Mouse (Mus musculus) myocyte (in vitro differentiated cells): Measurements from ENCODE around the gene Csk. TPM values are rescaled to one million over a fixed set of nuclear protein-coding genes. Genes with fewer than 3 reads are reported as not detected.

Experiments
- H3K27me3 ChIP-seq: one replicate; pipeline ENCODE4 v1.6.1; 2011; ENCODE audit not compliant: control insufficient read depth, insufficient read depth, insufficient read length
- H3K36me3 ChIP-seq: one replicate; pipeline ENCODE4 v1.6.1; 2011; ENCODE audit not compliant: control insufficient read depth, insufficient read depth
- H3K4me2 ChIP-seq: one replicate; pipeline ENCODE4 v1.6.1; 2011; ENCODE audit warnings: low read depth, control low read depth
- H3K4me3 ChIP-seq: one replicate; pipeline ENCODE4 v1.5.1; 2011; ENCODE audit warnings: mild to moderate bottlenecking, control low read depth, moderate library complexity
- H3K79me2 ChIP-seq: one replicate; pipeline ENCODE4 v1.6.1; 2011; ENCODE audit not compliant: control insufficient read depth, insufficient read depth
- H3ac ChIP-seq: one replicate; pipeline ENCODE4 v1.6.1; 2011; ENCODE audit not compliant: control insufficient read depth, insufficient read length
- CEBPB ChIP-seq: IDR thresholded peaks from 2 replicates; pipeline ENCODE4 v1.6.1; 2011; ENCODE audit warnings: mild to moderate bottlenecking, moderate library complexity; ENCODE audit not compliant: poor library complexity, insufficient read depth, severe bottlenecking
- E2F4 ChIP-seq: IDR thresholded peaks from one replicate; pipeline ENCODE4 v1.6.1; 2011; ENCODE audit warnings: mild to moderate bottlenecking, control low read depth, moderate library complexity; ENCODE audit not compliant: insufficient read depth
- MAX ChIP-seq: IDR thresholded peaks from one replicate; pipeline ENCODE4 v1.6.1; 2011; ENCODE audit warnings: low read depth, mild to moderate bottlenecking, control low read depth
- MYOD1 ChIP-seq, 3 experiments: IDR thresholded peaks; one replicate each; pipeline ENCODE4 v1.6.1; 2011; ENCODE audit warnings: control low read depth in 2 of 3, low read depth in 2 of 3, mild to moderate bottlenecking in 2 of 3, moderate library complexity in 1 of 3; ENCODE audit not compliant: insufficient read length in 2 of 3, control insufficient read depth in 1 of 3
- MYOG ChIP-seq, 3 experiments: IDR thresholded peaks; one replicate each; pipeline ENCODE4 v1.6.1; 2011; ENCODE audit warnings: control low read depth in 2 of 3, low read depth in 2 of 3, mild to moderate bottlenecking in 2 of 3; ENCODE audit not compliant: insufficient read length in 2 of 3, control insufficient read depth in 1 of 3, insufficient read depth in 1 of 3
- POLR2A ChIP-seq: IDR thresholded peaks from one replicate; pipeline ENCODE4 v1.6.1; 2011; ENCODE audit warnings: low read depth, mild to moderate bottlenecking, control low read depth, moderate library complexity; ENCODE audit not compliant: insufficient read length
- POLR2AphosphoS2 ChIP-seq: IDR thresholded peaks from one replicate; pipeline ENCODE4 v1.6.1; 2011; ENCODE audit warnings: low read depth, control low read depth; ENCODE audit not compliant: insufficient read length
- REST ChIP-seq: IDR thresholded peaks from one replicate; pipeline ENCODE4 v1.6.1; 2011; ENCODE audit warnings: mild to moderate bottlenecking, control low read depth, moderate library complexity; ENCODE audit not compliant: insufficient read depth, insufficient read length
- SRF ChIP-seq: IDR thresholded peaks from one replicate; pipeline ENCODE4 v1.6.1; 2011; ENCODE audit warnings: low read depth; ENCODE audit not compliant: control insufficient read depth, insufficient read length
- TCF12 ChIP-seq: IDR thresholded peaks from one replicate; pipeline ENCODE4 v1.6.1; 2011; ENCODE audit warnings: mild to moderate bottlenecking, control low read depth; ENCODE audit not compliant: poor library complexity, insufficient read depth, severe bottlenecking
- TCF3 ChIP-seq: IDR thresholded peaks from one replicate; pipeline ENCODE4 v1.6.1; 2011; ENCODE audit warnings: low read depth, control low read depth; ENCODE audit not compliant: insufficient read length
- USF1 ChIP-seq: IDR thresholded peaks from one replicate; pipeline ENCODE4 v1.6.1; 2011; ENCODE audit warnings: low read depth, mild to moderate bottlenecking, control low read depth, moderate library complexity
- polyA plus RNA-seq: library from polyadenylated mRNA; unstranded; fragments of >200 nt; fragmentation: generic; extraction: Trizol; gene quantifications from one replicate; pipeline ENCODE4 v1.2.1, GENCODE M21; 2012; ENCODE audit warnings: missing spikeins

The Csk gene
- polyA plus RNA-seq, 1 experiment = 76.7 TPM

DNA sequence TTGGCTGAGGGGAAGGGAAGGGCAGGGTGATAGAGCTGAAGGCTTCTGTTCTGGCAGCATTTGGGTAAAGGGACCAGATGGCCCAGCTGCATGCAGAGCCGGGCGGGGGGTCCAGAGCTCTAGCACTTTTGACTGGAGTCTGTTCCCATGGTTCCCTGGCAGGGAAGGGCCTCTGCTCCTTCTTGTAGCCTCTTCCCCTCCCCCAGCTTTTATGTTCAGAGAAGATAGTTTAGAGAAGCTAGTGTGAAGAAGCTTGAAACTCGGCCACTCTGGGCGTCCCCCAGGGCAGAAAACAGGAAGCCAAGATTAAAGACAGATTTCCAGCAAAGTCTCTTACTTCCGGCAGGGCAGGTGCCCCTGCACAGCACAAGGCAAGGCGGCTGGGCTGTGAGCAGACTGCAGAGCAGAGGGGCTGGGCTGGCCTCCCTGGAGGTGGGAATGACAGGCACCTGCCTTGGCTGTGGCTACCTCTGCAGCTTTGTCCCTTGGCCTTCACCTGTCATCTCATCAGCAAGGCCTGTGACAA lies 2.6 kb downstream of the Csk start:
- H3K4me3 ChIP-seq = no peak overlapping the region
- no peak overlapping the region for H3ac ChIP-seq
- H3K36me3 ChIP-seq = no peaks in the 10 kb centered on the region
- H3K79me2 ChIP-seq = no peaks in the 10 kb centered on the region
- no peak for TF ChIP-seq MAX
- TF ChIP-seq MYOG (IDR thresholded peaks at IDR 0.05; ENCODE audit: control insufficient read depth in 1 of 3, insufficient read depth in 1 of 3, insufficient read length in 2 of 3, low read depth in 2 of 3) = no peak
- no peak for TF ChIP-seq MYOD1 (IDR thresholded peaks at IDR 0.05; ENCODE audit: control insufficient read depth in 1 of 3, insufficient read length in 2 of 3, low read depth in 2 of 3)
- TF ChIP-seq USF1 = no peak
- no peak for TF ChIP-seq POLR2A
- TF ChIP-seq SRF = no peak
- TF ChIP-seq POLR2AphosphoS2 = no peak
- no peak for TF ChIP-seq E2F4
- no peak for TF ChIP-seq TCF12
- TF ChIP-seq TCF3 = no peak
- TF ChIP-seq CEBPB = no peak
- TF ChIP-seq REST = no peak
- H3K4me2 ChIP-seq = no peak overlapping the region
- H3K27me3 ChIP-seq = no peaks in the 10 kb centered on the region

DNA sequence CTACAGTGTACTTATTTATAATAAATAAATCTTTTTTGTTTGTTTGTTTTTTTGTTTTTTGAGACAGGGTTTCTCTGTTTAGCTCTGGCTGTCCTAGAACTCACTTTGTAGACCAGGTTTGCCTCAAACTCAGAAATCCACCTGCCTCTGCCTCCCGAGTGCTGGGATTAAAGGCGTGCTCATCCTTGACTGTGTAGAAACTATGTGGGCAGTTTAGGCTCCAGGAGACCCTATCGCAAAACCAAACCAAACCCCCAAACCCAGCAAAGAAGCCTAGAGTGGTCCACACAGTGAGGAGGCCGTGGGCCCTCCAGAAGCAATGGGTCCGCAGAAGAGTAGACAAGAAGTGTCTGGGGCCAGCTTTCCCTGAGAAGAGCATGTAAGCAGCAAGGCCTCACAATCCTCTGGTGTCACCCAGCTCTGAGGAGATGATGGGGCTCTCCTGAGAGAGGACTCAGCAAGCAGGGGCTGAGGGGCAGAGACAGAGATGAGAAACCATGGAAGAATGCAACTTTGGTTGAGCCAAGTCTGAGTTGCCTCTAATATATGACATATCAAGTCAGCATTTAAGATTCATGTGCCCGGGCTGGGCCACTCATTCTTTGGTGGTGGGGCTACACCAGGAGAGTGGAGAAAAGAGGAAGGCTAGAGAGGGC lies 3.2 kb downstream of the Csk start:
- Histone ChIP-seq H3K4me2 (no peak overlapping the region), H3K27me3 (no peaks in the 10 kb centered on the region), H3ac (no peak overlapping the region), H3K36me3 (no peaks in the 10 kb centered on the region), H3K79me2 (no peaks in the 10 kb centered on the region), H3K4me3 (no peak overlapping the region)
- no peak for TF ChIP-seq POLR2AphosphoS2
- no peak for TF ChIP-seq POLR2A
- TF ChIP-seq REST = no peak

DNA sequence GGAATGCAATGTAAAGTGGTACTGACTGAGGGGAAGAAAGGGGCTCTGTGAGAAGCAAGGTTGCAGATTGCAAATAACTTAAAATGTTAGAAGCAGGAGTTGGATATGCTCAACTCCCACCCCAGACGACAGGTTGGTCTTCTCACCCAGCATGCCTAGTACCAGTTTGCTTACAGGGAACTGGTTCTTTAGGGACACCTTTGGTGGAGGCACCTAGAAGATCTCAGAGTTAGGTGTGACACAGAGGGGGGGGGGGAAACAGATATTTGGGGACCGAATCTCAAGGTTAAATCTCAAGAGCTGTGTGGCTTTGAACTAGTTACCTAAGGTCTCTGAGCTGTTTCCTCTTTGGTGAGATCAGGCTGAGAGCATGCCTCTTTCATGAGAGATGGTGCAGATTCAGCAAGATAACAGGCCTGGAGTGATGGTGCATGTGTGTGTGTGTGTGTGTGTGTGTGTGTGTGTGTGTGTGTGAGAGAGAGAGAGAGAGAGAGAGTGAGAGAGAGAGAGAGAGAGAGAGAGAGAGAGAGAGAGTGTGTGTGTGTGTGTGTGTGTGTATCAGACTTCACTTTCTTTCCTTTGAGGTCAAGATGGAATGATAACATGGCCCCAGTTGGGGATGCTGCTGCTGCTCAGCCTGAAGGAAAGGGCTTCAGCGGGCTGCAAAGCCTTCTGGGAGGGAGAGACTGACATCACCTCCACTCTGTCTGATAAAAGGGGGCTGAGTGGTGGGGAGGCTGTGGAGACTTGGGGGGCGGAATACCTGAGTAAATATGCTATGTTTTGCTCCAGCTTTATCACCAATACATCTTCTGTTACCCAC lies 5.9 kb downstream of the Csk start:
- no peak overlapping the region for H3K4me2 ChIP-seq
- no peaks in the 10 kb centered on the region for H3K27me3 ChIP-seq
- no peaks in the 10 kb centered on the region for H3K36me3 ChIP-seq
- TF ChIP-seq TCF3 (no peak), MYOG (IDR thresholded peaks at IDR 0.05; ENCODE audit: control insufficient read depth in 1 of 3, insufficient read depth in 1 of 3, insufficient read length in 2 of 3, low read depth in 2 of 3) (no peak), TCF12 (no peak), POLR2A (no peak)
- peaks cover 25% of the 10 kb centered on the region for H3K79me2 ChIP-seq
- H3K4me3 ChIP-seq = no peak overlapping the region
- H3ac ChIP-seq = no peak overlapping the region

DNA sequence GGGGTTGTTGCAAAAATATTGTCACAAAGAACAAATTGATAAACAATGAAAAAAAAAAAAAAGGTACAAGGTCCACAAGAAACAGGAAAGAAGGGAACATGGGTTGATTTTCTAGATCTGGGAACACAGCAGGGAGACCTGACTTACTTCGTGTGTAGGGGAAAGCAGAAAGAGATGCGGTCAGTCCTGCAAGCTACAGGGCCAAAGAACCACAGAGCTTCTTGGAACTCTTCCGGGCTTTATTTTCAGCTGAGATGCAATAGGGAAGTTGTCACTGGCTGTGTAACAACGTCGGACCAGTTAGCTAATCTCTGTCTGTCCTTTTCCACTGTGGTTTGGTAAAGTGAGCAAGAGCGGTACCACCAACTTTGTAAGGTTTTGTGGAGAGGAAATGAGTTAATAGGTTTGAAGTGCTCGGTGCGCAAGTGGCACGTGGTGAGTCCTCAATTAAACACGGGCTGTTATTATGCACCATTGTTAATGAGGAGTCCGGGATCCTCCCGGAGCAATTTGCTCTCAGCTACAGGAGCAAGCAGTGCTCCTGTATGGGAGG lies 6.8 kb downstream of the Csk start:
- Histone ChIP-seq H3K4me2 (no peak overlapping the region), H3K4me3 (no peak overlapping the region), H3K27me3 (no peaks in the 10 kb centered on the region), H3ac (no peak overlapping the region), H3K36me3 (no peaks in the 10 kb centered on the region), H3K79me2 (peaks cover 34% of the 10 kb centered on the region)
- TF ChIP-seq MAX (no peak), USF1 (no peak), MYOG (IDR thresholded peaks at IDR 0.05; ENCODE audit: control insufficient read depth in 1 of 3, insufficient read depth in 1 of 3, insufficient read length in 2 of 3, low read depth in 2 of 3) (no peak), REST (no peak), CEBPB (no peak), POLR2A (no peak), E2F4 (no peak), MYOD1 (IDR thresholded peaks at IDR 0.05; ENCODE audit: control insufficient read depth in 1 of 3, insufficient read length in 2 of 3, low read depth in 2 of 3) (no peak), TCF12 (no peak), TCF3 (no peak), SRF (no peak), POLR2AphosphoS2 (no peak)
